Mouse (Mus musculus): Measurements from ENCODE around the gene Fry.

DNA sequence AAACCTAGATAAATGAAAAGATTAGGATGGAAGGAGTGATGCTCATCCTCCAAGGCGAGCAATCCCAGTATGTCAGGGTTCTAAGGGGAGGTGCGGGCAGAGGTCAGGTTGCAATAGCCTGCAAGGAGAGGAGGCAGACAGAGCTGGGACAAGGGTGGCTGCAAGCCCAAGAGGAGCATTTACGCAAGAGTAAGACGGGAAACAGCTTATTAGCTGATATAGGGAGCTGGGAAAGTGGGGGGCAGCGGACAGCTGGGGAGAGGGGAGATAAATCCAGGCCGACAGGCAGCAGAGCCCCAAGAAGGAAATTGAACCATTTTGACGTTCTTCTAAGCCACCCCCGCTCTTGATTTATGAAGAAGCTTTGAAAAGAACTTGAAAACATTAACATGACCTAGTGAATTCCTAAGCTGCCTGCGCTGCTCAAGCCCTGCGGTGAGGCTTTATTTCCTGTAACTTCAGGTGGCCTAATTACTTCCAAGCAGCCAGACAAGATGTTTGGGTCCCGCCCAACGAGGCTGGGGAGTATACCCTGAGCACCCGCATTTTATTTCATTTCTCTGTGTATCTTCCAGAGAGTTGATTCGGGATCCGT, 291.1 kb downstream of the Fry start:
- TF ChIP-seq POLR2A (IDR thresholded peaks at IDR 0.05; ENCODE audit: extremely low read depth, insufficient read depth, low read length) (no peak), CTCF (IDR thresholded peaks at IDR 0.05; ENCODE audit: extremely low read depth, insufficient read depth, low read length) (no peak)
